Mouse (Mus musculus): ENCODE data around the gene Gjc1.

The Gjc1 gene

DNA sequence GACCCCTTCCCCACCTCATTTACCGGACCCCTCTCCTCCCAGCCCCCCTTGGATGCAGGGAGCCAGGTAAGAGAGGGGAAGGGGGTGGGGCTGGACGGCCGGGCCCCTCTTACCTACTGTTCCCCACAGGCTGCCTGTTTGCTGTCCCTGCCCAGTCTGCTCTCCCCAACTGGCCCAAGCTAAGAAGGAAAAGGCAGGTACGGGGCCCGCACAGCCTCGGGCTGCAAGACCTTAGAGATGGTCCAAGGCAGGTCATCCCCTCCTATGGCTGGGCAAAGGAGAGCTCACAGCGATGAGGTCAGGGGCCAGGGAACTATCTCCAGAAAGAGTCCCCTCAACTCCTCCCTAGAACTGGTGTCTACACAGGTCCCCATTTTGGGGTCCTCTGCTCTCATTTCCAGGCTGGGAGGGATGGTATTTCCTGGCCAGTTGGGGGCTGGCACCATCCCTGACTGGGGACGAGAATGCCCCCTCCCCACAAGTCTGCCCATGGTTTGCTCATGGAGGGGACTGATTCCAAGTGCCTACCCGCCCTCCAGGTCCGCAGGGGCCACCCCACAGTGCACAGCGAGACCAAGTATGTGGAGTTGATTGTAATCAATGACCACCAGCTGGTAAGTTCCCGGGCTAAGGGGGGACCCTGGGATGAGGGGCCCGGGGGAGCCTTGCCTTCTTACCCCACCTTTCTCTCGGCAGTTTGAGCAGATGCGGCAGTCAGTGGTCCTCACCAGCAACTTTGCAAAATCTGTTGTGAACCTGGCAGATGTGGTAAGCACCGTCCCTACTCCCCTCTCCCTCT is 47.4 kb downstream of the Gjc1 start:
- no peak for DNase-seq (ENCODE audit: low spot score)

DNA sequence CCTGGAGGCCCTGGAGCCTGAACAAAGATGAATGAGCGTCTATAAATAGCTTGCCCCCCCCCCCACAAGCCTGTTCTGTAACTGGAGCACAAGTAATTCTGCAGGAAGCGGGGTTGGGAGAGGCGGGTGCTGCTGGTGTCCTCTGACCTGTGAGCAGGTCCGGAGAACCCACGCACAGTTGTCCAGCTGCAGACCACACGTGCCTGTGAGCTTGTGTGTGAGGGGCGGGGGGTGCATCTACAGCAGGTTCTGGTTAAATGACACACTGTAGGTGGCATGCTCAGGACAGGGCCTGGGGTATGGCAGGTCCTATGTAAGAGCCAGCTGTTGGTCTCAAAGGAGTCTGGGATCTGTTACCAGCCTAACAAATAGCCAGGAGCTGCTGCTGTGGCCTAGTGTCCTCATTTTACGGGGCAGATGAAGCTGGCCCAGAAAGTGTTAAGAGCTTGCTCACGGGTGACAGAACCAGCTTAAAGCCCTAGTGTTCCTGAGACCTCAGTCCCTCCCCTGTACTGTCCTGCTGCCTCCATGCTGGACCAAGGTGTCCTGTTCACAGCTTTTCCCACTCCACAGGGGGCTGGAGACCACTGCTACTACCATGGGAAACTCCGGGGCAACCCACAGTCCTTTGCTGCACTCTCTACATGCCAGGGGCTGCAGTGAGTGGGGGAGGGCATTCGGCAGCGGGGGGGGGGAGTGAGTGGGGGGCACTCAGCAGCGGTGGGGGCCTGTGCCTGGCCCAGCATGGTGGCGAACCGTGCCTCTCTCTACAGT is 48.7 kb downstream of the Gjc1 start:
- DNase-seq (ENCODE audit: low spot score), result no peak

DNA sequence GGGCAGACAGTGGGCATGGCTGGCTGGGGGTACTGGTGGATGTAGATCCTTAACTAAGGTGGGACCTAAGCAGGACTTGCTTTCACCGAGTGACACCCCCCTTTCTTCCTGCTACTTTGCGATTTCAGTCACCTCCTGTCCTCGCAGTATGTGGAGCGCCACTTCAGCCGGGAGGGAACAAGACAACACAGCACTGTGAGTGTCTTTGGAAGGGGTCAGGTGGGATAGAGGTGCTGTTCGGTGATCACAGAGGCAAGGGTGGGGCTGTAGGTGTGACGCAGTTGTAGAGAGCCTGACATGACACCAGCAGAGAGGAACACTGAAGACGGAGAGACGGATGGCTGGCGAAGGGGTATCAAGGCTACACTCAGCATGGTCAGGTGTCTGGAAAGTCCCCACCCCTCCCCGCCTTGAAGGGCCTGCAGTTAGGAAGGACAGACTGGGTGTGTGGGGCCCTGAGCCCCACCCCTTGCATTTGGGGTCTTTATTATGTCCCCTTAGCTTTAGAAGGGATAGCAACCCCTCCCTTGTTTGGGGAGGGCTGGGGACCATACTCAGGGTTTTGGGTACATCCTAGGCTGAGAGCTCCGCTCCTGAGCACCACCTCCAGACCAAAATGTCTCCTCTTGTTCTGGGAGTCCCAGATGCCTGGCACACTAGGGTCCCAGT is 49.4 kb downstream of the Gjc1 start:
- no peak for DNase-seq (ENCODE audit: low spot score)

DNA sequence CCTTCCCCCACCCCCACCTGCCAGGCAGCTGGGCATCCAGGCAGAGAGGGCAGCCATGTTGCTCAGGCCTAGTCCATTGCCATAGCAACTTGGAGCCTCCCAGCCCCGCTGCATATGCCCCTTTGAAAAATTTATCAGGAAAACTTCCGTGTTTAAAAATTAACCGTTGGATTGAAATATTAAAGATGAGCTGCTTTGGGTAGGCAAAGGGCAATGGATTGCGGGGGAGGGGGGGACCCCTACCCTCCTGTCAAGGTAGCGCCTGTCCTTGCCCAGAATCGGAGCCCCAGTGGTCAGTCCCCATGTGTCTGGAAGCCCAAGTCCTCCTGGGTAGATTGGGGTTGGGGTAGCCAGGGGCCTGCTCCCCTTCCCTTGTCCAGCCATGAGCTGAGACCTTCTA is 50.4 kb downstream of the Gjc1 start:
- no peak for DNase-seq (ENCODE audit: low spot score)

DNA sequence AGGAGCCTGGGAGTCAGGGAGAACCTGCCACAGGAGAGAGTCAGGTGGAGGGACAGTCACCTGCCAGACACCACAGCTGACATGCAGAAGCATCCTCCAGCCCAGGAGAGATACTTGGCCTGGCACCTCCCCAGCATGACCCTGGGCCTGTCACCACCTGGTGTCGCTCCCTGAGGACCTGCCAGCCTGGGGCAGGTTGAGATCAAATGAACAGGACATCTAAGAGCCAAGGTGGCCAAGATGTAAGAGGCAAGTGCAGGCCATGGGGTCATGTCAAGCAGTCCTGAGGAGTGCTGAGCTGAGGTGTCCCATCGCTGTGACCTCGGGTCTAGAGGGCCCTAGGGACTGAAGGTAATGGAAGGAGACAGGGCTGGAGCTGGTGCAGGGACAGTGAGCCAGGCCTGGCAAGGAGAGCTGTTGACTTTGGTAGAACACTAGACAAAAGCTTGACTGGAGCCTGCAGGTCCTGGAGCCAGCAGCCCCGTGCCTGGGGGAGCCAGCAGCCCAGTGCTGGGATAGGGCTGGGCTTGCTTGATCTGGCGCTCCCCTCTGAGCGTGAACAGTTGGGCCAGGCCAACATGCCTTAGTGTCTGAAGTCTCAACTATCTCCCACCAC is 52.3 kb downstream of the Gjc1 start:
- DNase-seq (ENCODE audit: low spot score), result no peak

DNA sequence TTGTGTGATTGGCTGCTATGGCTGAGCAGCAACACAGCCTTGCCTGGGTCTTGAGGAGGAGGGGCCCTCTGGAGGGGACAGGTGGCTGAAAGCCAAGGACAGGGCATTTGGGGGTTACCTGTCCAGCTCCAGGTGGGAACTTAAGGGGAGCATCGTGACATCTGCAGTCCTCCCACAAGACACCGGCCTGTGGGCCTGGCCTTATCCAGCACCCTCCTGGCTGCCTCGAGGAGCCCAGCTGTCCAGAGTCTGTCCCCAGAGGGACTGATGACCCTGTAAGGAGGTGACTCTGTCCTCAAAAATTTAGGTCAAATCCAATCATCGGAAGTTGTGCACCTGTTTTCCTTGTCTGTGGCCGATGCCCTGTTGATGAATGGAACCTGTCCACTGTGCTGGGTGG is 54.1 kb downstream of the Gjc1 start:
- DNase-seq (ENCODE audit: low spot score), result no peak

DNA sequence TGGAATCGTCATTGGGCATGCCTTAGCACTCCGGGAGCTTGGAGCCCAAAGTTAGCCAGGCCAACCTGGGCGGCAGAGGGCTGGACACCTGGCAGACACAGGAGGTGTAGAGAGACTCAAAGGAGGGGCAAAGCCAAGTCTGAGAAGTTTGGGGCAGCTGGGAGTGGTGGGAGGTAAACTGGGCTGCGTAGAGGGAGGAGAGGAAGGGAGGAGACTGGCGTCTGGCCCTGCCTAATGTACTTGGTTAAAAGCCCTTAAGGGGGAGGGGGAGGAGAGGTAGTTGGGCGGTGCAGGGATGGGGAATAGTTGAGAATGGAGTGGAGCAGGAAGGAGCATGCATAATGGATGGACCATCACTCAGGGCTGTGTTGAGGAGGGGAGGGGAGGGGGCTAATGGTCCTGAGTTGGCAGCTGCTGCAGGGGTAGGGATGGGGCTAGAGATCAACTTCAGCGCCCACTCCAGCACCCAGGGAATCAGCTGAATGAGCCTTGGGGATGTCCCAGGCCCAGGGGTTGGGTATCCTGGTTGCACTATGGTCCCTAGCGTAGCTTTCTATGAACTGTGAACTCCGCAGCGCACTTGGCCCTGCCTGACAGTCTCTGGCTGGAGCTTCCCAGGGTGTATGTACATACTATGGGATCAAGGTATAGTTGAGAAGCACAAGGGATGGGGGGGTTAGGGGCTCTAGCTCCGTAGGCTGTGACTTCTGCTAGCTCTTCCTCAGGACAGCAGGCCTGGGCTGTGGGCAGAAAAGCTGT is 56.3 kb downstream of the Gjc1 start:
- no peak for DNase-seq (ENCODE audit: low spot score)

DNA sequence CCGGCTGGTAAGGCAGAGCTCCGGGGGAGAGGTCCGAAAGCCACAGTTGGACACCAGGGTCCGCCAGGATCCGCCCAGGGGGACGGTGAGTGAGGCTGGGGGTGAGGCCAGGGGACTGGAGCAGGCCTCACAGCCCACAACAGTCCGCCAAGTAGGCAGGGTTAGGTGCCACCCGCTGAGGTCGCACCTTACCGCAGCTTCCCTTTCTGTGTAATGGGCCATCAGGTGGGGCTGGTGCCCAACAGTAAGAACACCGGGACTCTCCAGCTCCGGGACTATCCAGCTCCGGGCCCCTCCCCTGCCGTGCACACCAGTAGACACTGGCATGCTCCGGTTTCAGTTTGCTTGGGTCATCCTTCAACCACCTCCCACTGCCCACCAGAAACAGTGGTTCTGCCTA is 57.3 kb downstream of the Gjc1 start:
- no peak for DNase-seq (ENCODE audit: low spot score)

DNA sequence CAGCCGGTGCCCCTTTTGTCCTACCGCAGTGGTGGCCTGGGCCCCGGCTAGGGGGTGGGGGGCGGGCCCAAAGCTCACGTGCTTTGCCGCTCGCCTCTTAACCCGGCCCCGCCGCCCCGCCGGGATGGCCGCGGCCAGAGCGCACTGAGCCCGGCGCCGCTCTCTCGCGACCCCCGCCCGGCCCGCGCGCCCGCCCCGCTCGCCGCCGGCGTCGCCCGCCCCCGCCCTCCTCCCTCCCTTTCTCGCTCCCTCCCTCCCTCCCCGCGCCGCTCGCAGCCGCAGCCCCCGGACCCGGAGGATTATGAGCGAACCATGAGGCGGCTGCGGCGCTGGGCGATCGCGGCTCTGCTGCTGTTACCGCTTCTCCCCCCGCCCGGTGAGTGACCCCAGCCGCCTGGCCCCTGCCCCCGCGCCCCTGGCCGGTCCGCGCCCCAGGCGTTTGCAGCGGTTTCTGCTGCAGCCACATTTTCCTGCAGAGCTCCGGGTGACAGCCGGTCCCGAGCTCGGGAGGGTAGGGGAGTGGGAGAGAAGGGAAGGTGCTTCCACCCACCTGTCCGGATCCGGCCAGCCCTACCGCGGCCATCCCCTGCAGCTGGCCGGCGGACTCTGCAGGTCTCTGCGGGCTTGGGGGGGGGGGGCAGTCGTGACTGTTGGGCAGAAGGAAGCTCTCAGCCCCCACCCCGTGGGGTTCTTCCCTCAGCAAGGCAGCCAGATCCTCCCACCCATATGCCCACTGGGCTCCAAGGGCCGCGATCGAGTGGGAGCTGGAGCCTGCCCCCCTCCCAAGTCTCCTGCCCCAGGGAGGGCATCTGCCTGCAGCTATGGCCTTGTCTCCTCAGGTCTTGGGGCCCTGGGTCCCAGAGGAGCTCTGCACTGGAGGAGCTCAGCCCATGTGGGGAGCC is 57.9 kb downstream of the Gjc1 start, which contains the start of gene Adam11:
TSS of gene Adam11 (plus strand) at position 131 of the 902 bp plus-strand sequence.
- DNase-seq (ENCODE audit: low spot score), result no peak

DNA sequence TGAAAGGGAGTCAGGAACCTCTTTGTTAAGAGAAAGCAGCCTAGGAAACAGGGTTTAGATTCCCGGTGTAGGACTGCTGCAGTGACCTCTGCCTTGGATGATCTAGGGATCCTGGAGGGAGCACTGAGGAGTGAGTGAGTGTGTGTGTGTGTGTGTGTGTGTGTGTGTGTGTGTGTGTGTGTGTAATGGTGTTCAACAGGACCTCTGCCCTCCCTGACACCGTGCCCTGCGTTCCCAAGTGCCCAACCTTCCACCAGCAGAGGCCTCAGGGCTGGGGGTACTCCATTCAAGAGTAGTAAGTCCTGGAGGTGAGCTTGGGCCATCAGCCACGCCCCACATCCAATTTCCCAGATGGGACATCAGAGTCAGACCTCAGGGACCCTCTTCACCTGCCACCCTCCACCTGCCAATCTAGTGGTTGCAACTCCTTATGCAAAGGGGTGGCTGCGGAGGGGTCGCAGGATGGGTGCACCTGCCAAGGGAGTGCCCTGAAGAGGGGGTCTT is 58.6 kb downstream of the Gjc1 start:
- DNase-seq (ENCODE audit: low spot score), result no peak

DNA sequence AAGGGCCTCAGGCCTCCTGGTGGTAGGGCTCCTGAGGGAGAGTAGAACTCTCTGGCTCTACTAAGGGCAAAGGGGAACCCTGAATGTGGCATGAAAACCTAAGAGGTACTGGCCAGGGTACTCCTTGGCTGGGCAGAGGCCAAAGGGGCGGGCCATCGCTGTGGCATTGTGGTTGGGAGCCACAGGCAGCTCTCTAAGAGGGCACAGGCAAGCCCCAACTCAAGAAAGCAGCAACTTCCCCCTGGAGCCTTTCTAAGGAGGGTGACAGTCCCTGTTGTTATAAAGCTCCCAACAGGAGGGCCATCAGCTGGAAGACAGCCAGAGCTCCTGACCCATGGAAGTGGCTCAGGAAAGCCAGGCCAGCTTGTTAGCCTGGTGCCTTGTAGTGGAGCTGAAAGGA is 60.5 kb downstream of the Gjc1 start:
- no peak for DNase-seq (ENCODE audit: low spot score)

DNA sequence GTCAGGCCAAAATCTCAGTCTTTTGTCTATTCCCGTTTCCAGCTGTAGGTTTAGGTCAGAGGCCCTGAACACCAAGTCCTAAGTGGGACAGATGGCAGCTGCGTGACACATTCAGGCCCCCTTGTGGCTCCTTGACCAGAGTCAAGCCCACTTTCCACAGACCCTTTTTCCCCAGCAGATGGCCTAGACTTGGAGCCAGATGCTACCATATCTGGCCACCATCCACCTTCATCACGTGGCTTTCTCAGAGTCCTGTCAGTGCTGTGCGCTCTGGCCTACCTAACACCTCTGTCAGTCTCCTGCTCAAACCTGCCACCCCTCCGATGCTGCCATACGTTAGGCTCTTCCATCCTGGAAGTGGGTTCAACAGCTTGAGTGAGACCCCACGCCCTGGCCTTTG is 64.1 kb downstream of the Gjc1 start:
- no peak for DNase-seq (ENCODE audit: low spot score)

DNA sequence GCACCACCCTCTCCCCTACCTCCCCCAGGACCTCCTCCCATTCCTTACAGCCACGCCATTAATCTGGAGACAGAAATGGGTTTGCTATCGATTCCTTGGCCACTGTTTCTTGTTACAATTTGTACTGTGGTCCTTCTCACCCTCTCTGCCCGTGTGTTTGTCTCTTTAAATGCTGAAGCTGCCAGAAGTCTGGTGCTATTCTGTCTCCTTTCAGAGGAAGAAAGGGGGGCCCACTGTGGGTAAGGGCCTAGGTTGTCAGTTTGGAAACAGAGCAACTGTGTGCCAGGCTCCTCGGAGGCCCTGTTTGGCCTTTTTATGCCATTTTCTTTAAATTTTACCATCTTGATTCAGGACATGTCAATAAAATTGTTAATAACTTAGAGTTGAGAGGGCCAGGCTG is 65.1 kb downstream of the Gjc1 start:
- no peak for DNase-seq (ENCODE audit: low spot score)

DNA sequence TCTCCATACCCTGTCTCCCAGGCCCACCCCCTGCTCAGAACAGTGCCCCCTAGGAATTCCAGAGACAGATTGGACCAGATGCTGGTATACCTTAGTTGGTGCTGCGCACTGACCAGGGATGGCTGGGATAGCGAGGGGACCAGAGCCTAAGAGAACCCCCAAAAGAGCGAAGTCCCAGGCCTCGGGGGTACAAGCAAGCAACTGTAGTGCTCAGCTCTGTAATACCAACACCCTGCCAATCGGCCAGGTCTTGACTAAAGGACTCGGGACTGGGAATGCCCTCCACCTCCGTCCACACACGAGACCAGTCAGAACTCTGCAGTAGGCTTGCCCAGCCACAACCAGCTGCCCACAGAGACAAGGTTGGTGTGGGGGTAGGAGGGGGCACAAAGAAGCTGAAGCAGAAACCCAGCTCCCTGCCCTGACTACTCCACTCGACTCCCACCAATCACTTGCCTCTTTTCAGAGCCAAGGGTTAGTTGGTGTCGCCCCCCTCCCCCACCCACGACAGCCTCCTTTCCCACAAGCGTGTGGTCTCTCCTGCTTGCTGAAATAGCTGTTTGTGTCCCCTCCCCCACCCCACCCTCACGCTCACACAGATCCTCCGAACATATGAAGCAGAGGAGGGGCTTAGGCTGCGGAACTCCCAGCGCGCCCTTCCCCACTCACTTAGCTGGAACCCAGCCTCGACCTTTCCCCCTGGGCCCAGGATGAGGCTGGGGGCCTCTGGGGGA is 65.7 kb downstream of the Gjc1 start:
- no peak for DNase-seq (ENCODE audit: low spot score)

DNA sequence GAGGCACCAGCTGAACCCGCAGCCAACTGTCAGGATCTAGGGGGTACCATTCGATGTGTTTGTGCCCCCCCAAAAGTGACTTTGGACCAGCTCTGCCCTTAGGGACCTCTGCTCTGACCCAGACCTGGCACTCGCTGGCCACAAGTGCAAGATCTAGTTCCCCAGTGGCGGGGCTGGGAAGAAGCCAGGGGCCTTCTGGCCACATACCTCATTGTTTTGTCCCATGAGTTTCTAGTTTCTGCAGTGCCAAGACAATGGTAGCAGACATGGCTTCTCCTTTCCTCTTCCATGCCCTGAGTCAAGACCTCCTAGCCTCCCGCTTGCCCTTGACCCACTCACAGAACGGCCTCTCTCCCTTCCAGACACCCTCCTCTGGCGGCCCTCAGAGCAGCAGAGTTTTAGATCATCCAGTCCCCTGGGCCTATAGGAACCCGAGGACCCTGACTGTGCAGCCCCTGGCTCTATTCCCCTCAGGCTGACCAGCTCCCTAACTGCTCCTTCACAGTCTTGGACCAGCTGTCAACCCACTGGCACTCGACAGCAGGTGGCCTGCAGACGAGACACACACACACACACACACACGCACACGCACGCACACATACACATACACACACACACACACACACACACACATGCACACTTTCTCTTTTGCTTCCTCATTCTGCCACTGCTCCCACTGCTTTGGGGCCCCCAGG is 66.5 kb downstream of the Gjc1 start:
- DNase-seq (ENCODE audit: low spot score), result no peak

DNA sequence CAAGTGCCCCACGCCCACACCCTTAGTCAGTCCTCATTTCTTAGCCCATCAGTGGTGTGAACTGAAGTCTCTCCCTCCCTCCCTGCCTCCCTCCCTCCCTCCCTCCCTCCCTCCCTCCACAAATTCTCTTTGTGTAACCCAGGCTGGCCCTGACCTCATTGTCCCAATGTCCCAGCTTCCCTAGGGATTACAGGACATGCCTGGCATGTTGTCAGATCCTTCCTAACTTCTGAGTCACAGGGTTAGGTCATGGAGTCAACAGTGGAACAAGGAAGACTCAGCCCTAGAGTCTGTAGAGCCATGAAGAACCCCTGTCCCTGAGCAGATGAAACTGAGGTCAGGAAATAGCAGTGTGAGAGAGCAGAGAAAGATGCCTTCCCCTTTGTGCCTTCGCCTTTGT is 69.8 kb downstream of the Gjc1 start:
- DNase-seq (ENCODE audit: low spot score), result no peak

All from ovary, adult 18-20 months (tissue).